Mouse (Mus musculus) right cerebral cortex, postnatal 14 days (tissue): ENCODE results near the gene Ier5.

Experiments used
- DNase-seq: peaks from one replicate; pipeline ENCODE4 v3.0.0; 2022

The Ier5 gene

GRCm38 (mm10) chr1:155075856-155076255 lies 23.6 kb downstream of the Ier5 start:
- DNase-seq = no peak

DNA sequence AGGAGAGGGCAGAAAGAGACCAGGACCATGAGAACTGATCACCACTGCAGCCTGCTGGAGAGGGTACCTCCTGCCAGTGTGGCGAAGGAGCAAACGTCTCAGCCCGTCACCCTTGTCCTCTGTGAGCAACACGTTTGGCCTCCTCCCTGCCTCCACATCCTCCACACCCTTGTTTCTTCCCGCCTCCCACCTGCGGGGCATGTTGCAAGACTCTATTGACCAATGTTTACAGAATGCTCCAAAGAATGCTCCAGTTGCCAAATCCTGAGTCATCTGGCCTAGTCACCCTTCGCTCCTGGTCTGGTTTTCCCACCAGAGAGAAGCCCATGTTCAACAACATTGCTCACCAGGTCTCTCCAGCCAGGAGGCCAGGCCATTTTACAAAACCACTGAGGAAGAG lies 24.6 kb downstream of the Ier5 start:
- DNase-seq = no peak

DNA sequence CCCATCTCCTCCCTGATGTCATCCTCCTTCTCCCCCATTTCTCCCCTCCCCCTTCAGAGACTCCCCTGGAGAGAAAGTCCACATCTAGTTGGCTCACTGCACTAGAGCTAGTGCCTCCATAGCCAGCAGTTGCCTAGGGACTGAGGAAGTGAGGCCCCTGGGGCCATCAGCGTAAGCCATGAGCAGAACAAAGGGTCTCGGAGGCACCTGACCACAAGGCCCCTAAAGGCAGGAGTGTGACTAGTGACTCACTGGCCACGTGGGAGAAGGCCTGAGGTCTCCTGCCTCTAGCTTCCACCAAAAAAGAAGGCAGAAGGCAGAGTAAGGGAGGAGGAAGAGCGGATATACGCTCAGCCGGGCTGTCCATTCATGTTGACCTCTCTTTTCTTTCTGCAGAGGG lies 25.5 kb downstream of the Ier5 start:
- no peak for DNase-seq

- DNase-seq = no peak
Observed at GRCm38 (mm10) chr1:155073133-155073532, 26.3 kb downstream of the Ier5 start.

GRCm38 (mm10) chr1:155071287-155071876 lies 28.1 kb downstream of the Ier5 start:
- DNase-seq = no peak

GRCm38 (mm10) chr1:155070561-155071286 lies 28.7 kb downstream of the Ier5 start:
- no peak for DNase-seq

GRCm38 (mm10) chr1:155069696-155070095 lies 29.7 kb downstream of the Ier5 start:
- DNase-seq = no peak

DNA sequence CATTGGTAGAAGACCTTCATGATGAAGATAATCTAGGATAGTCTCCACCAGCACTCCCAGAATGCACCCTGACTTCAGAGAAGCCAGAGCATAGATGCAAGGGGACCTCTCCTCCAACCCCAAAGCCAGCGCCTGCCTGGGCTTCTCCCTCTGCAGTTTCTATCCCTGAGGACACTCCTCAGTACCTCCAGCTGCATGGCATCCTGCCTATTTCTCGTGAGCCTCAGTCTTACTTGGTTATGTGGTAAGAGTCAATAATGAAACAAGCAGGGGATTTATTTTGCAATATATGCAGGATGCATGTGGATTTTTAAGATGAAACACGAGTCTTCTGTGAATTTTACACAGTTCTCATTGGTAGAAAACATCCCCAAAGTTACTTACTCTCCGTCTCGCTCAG lies 33.2 kb downstream of the Ier5 start:
- no peak for DNase-seq

DNA sequence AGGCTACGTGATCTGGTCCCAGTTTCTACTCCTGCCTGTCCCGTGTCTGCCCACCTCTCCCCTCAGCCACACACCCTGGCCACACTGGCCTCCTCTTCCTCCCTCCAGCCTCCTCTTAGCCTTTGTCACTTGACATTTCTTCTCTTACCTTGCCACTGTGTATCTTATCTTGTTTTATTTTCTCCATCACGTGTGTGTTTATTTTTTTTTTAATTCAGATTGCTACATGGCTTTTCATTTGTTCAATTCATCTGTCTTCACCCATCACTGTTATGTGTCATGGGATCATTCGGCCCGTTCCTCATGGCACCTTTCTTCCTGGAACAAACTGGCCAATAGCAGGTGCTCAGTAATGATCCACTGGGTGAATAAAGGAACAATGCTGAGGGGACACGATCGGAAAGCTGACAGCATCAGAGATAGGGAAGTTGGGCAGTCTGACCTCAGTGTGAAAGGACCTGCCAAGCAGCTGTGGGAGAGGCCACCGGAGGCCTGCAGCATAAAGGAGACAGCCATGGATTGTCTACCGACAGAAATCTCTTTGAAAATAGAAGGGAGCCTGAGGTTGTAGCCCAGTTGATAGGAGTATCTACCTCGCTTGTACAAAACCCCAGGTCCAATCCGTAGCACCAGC lies 34.3 kb downstream of the Ier5 start:
- DNase-seq = no peak

- DNase-seq = no peak
Observed at GRCm38 (mm10) chr1:155064649-155065048, 34.8 kb downstream of the Ier5 start.

GRCm38 (mm10) chr1:155064111-155064510 lies 35.3 kb downstream of the Ier5 start:
- no peak for DNase-seq

DNA sequence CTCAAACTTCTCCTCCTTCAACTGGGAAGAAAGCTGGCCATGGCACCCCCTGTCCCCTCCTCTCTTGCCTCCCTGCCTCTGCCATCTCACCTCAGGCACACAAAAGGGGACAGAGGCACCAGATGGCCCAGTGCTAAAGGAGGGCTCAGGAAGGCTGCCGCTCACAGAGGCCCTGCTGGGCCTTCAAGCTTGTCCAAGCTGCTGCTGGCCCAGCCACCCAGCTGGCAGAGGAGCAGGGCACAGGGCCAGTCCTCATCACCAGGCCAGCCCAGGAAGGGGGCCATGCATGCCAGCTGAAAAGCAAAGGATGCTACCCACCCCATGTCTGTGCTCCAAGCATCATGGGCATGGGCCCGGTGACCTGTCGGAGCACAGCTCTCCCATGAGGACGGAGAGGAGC lies 36.5 kb downstream of the Ier5 start:
- no peak for DNase-seq

- DNase-seq = no peak
Observed at GRCm38 (mm10) chr1:155062057-155062456, 37.4 kb downstream of the Ier5 start.

DNA sequence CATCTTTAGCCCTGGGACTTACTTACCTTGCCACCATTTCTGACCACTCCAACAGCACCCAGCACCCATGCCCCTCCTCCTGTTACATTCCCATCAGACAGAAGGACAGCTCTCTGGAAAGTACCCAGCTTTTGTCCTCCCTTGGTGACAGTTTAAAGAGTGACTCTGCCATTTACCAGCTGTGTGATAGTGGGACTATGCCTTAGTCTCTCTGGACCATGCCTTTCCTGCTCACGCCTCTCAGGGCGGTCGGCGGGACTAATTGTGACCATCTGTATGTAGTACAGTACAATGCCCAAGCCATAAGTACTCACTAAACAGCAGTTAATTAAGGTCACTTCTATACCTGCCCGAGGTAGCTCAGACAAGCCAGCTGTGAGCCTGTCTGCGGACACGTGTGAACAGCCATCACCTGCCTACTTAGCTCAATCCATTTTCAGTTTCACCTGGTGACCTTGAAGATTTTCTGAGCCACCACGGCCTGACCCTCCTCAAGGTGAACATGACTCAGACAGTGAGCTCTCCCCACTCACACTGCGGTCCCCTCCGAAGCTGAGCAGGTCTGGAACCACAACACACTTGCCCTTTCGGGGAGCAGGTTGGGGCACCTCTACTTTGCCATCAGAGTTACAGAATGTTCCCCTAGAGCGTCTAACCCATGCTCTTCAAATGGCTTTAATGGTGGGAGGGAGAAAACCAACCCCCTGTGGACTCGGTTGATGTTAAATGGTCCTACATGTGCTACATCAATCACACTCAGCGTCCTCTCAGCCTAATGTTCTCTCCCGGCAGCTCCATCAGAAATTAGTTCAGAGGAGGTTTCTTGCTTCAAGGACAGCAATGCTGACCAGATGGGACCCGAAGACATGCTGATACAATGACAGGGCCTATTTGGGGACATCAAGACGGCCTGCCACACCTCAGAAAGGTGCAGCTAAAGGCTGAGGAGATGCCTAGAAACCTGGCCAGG lies 38.3 kb downstream of the Ier5 start:
- no peak for DNase-seq

GRCm38 (mm10) chr1:155060261-155060660 lies 39.2 kb downstream of the Ier5 start:
- DNase-seq = no peak

DNA sequence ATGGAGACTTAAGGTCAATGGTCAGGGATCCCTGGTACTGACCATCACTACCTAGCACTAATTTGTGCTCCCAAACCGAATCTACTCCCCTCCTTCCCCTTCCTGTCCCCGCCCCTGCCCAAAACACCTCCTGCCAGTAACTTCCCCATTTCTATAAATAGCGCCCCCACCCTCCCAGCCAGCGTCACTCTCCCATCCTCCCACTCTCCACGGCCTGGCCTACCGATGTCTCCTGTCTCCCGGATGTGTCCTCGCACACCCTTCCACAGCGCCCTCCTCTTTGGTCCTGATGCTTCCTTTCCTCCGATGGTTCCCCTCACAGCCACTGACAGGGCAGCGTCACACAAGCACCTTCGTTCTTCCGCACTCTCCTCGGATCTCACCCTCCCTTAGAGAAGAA lies 39.9 kb downstream of the Ier5 start:
- DNase-seq = peak; percentile 65

DNA sequence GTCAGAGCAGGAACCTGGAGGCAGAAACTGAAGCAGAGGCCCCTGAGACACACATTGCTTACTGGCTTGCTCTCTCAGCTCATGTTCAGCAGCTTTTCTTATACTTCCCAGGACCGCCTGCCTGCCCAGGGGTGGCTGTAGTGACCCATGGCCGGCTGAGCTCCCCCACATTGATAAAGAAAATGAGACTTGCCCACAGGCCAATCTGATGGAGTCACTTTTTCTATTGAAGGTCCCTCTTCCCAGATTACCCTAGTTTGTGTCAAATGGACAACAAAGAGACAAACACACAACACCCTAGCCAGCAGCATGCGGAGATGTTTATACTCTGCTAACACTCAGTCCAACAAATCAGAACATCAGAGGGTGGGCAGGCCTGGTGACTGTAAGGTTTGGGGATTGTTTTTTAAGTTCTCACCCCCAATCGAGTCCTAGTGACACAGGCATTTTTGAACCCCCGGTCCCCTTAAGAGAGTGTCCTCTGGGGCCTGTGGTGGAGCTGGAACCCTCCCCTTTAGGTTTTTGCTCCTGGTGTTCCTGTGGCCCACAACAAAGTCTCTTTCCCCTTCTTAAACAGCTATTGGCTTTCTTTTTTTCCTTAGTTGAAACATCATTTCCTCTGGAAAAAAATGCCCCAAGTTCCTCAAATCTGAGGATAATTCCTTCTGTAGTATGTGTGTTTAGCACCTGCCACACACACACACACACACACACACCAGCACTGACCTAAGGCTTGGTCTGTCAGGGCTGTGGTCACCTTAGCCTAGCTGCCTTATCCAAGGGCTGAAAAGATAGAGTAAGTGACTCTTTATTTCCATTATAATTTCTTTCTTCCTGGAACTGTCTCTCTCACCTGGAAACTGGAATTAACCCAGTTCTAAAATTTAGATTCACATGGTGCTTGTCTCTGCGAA lies 41.1 kb downstream of the Ier5 start:
- DNase-seq = no peak

- DNase-seq = no peak
Observed at GRCm38 (mm10) chr1:155056166-155056565, 43.3 kb downstream of the Ier5 start.

GRCm38 (mm10) chr1:155055041-155055440 lies 44.4 kb downstream of the Ier5 start:
- no peak for DNase-seq

GRCm38 (mm10) chr1:155054366-155054965 lies 45.0 kb downstream of the Ier5 start:
- no peak for DNase-seq

DNA sequence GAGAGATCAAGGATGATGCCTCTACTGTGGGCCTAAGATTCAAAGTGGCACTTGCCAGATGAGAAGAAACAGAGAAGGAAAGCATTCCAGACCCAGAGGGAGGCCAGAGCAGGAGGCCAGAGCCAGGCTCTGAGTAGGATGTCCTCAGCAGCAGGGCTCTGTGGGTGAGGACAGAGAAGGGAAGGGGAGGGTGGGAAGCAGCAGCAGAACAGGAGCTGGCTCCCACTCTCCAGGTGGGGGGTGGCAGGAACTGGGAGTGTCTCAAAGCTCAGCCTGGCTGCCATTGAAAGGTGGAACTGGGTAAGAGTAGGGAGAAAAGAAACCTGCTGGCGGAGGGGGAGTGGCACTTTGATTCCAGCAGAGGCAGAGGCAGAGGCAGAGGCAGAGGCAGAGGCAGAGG lies 46.1 kb downstream of the Ier5 start:
- DNase-seq = no peak

GRCm38 (mm10) chr1:155052761-155053166 lies 46.7 kb downstream of the Ier5 start:
- no peak for DNase-seq
